Mouse (Mus musculus): ENCODE measurements around the gene Krtap28-13. TPM values are rescaled to one million over a fixed set of nuclear protein-coding genes. Genes with fewer than 3 reads are reported as not detected.

Gene Krtap28-13
- total RNA-seq (2021): not detected
- long read RNA-seq, experiment 1: 0 reads
- long read RNA-seq, experiment 2: 0 reads

DNA sequence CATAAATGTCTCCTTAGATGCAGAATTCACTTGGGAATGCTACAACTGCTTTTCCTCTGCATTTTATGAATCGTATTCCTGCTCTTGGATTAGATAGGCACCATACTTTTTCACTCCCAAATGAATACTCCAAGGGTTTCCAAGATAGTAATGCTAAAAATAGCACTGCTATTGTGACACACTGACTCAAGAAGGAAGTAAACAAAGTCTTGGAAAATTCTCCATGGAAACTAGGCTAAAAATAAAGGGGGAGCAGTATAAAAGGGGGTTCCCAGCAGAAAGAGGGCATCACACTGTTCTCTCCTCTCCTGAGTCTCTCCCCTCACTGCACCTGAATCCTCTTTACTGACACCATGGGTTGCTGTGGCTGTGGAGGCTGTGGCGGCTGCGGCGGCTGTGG is at the start of gene Krtap28-13:
TSS of gene Krtap28-13 (plus strand) at position 288 of the 400 bp plus-strand sequence.
- DNase-seq (ENCODE audit: low spot score): no peak

DNA sequence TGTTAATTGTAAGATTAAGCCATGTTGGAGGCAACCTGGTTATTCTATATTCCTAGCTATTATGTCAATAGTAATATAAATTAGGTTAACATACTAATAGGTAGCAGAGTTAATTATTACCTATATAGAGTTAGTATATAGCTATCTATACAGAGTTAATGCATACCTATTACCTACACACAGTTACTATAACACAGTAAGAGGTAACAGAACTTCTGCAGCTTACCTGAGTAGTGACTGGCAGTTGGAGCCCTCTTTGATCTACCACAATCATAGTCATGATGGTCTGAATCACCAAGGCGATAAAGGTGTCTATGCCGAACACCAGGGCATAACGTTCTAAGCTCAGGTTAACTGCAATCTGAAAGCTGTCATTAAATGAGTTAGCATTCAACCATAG is 46.3 kb upstream of the Krtap28-13 start:
- DNase-seq (ENCODE audit: low spot score): no peak

- DNase-seq (ENCODE audit: low spot score): no peak
Observed at GRCm38 (mm10) chr1:83015329-83015879, 45.3 kb upstream of the Krtap28-13 start.

- DNase-seq (ENCODE audit: low spot score): no peak
Observed at GRCm38 (mm10) chr1:83016556-83016955, 44.2 kb upstream of the Krtap28-13 start.

DNA sequence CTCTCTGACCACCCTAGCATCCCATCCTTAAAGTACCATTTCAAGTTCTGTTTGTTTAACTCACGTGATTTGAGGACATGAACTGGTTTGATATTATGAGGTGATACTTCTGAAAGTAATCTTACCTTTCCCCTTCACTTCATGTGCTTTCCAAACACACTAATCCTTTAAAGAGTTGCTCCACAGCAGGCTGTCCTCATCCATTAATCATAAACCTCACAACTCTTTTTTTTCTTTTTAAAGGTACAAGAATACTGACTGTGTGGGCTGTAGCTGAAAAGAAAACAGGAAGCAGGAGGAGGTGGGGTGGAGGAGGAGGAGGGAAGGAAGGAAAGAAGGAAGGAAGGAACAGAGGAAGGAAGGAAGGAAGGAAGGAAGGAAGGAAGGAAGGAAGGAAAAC is 28.8 kb upstream of the Krtap28-13 start:
- DNase-seq (ENCODE audit: low spot score): no peak

- DNase-seq (ENCODE audit: low spot score): no peak
Observed at GRCm38 (mm10) chr1:83032508-83032907, 28.2 kb upstream of the Krtap28-13 start.

DNA sequence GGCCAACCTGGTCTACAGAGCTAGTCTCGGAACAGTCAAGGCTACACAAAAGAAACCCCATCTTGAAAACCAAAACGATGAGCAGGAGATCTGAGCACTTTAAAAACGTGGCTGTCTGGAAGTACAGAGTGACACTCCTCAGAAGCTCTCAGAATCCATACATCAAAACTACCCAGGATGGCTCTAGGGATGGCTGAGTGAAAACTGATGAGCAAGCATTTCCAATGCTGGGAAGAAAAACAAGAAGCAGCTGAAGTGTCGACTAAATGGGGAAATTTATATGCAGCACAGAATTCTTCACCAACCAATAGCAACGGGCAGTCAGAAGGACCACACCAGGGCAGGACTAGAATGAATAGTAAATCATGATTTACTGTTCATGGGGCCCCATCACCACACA is 26.2 kb upstream of the Krtap28-13 start:
- no peak for DNase-seq (ENCODE audit: low spot score)

GRCm38 (mm10) chr1:83036892-83037667 is 23.6 kb upstream of the Krtap28-13 start:
- DNase-seq (ENCODE audit: low spot score): no peak

GRCm38 (mm10) chr1:83038109-83038672 is 22.5 kb upstream of the Krtap28-13 start, which contains the start of gene Slc19a3:
Gene Slc19a3 (minus strand): TSS chr1:83038448.
- DNase-seq (ENCODE audit: low spot score): peak; percentile 2

- DNase-seq (ENCODE audit: low spot score): no peak
Observed at GRCm38 (mm10) chr1:83039080-83039479, 21.6 kb upstream of the Krtap28-13 start.

DNA sequence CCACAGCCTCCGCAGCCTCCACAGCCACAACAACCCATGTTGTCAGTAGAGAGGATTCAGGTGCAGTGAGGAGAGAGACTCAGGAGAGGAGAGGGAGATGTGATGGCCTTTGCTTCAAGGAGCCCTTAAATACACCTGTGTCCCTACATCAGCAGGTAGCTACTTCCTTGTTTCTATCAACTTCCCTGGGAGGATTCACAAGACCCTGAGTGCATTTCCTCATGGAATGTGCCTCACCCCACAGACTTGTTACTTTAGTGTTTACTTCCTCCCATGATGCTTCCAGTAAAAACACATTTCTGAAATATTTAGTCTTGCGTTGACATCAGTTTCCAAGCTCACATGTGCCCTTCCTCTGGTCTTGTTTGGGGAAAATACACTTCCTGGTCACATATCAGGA is 18.4 kb upstream of the Krtap28-13 start, which contains the start of gene Krtap28-10:
TSS of gene Krtap28-10 (minus strand) at position 101 of the 400 bp plus-strand sequence.
- no peak for DNase-seq (ENCODE audit: low spot score)

GRCm38 (mm10) chr1:83044882-83045427 is 15.8 kb upstream of the Krtap28-13 start, which contains the start of gene Gm47969:
Gene Gm47969 (plus strand): TSS chr1:83044932.
- DNase-seq (ENCODE audit: low spot score): no peak

DNA sequence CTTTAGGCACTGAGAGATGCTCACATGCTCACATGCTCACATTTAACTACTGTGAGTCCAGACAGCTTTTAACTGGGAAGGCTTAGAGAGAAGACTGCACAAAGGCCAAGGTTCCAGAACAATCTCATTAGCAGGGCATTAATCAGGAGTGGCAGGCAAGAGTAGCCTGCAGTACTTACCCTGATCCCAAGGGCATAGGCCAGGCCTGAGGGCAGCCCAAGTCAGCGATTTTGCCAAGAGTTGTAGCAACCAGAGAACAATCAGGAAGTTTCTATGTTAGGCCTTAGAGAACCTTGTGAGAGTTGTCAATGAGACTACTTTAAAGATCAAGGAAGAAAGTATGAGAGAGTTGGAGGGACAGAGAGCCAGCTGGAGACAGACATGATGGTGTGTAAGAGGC is 2.2 kb upstream of the Krtap28-13 start:
- no peak for DNase-seq (ENCODE audit: low spot score)

DNA sequence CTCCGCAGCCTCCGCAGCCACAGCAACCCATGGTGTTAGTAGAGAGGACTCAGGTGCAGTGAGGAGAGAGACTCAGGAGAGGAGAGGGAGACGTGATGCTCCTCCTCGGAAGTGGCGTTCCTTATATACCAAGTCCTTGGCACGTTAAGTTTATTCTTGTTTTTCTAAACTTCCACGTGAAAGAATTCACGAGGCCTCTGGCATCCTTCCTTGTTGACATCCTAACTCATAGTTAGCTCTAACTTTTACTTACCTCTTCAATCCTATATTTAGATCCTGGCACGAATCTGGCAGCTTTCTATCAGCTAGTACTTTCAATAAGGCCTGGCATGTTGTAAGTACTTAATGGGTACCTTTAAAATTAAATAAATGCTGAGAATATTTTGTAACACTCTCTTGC is 1.5 kb upstream of the Krtap28-13 start, which contains the start of gene A030005K14Rik:
TSS of gene A030005K14Rik (minus strand) at position 101 of the 400 bp plus-strand sequence.
- no peak for DNase-seq (ENCODE audit: low spot score)

- DNase-seq (ENCODE audit: low spot score): peak; percentile 5
Observed at GRCm38 (mm10) chr1:83064851-83065250, 4.1 kb downstream of the Krtap28-13 start.

DNA sequence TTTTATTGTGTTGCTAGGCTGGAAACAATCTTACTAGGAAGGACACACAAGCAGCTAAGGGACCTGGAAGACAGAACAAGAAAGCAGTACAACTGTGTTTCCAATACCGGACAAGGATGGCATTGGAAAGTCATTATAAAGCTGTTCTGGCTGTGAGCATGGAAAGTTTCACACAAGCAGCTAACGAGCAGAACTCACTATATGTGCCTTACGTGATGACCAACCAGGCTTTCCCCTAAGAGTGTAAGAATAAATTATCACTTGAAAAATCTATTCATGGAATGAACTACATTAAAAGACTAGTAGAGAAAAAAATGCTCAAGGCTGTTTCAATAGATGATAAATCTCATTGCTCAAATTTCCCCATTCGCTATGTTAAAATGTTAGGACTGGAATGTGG is 5.8 kb downstream of the Krtap28-13 start:
- no peak for DNase-seq (ENCODE audit: low spot score)

DNA sequence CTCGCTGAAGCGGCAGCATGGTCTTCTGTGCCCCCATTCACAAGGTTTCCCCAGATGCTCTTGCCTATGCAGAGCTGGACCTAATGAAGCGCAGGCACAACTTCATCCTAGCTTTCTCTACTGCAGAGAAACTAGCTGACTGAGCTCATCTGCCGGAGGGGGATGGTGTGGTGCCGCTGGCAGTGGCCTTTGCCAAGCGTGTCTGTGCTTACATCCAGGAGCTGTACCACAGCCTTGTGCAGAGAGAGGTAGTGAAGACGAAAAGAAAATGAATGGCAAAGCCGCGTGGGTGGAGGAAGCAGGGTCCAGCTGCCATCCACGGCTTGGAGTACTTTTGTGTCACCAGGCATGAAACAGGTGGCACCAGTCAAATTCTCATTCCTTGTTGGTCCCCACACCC is 6.5 kb downstream of the Krtap28-13 start:
- DNase-seq (ENCODE audit: low spot score): no peak

DNA sequence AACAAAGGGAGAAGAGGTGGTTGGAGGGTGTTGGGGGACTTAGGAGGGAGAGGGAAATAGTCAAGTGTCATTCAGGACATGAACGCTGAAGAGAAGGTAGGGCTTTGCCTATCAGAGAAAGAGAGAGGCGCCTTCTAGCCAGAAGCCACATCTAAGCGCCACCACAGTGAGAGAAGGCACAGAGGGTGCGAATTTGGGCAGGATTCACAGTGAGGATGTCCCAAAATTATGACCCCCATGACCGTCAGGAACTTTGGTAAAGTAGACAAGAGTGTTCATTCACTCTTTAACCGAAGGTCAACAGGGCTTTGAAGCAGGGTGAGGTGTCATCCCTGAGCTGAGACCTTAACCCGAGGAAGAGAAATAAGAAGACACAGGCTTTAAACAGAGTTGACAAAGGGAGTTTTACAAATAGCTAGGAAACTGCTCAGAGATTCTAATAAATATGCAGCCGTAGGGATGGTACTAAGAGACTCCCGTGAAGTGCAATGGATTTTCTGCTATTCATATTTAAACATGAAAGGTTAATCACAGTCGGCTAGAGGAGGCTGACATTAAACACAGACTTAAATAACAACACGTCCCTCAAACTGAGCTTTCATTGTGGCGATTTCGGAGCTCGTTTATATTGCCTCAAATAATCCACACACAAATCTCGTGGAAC is 14.9 kb downstream of the Krtap28-13 start:
- no peak for DNase-seq (ENCODE audit: low spot score)

DNA sequence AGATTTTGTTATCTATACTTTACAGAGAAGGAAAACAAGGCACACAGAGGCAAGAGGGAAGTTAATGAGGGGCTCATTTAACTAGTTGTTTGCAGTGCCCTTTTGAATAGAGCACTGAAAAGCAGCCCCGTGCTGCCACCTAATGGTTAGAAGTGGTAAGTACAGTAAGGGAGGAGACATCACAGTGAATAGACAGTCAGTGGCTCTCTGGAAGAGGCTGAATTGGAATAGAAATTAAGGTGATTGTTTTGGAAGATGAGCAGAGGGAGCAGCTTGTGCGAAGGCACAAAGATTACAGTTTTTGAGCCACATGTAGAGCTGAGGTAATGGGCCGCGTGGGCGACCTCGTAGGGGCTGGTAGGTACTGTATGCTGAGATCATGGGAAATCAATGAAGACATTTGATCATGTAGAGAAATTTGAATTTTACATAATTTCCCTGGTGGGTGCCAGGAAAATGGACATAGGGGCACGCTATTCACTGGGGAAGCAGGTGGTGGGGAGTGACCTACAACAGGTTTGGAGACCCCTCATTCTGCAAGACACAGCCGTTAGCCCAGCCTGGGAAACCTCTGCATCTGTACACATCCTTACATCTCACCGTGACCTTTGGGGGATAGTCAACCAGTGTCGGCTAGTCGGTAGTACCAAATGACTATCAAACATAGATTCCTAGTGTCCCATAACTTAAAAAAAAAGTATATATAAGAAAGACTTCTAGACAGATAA is 15.6 kb downstream of the Krtap28-13 start:
- no peak for DNase-seq (ENCODE audit: low spot score)

- DNase-seq (ENCODE audit: low spot score): no peak
Observed at GRCm38 (mm10) chr1:83077016-83077415, 16.3 kb downstream of the Krtap28-13 start.

DNA sequence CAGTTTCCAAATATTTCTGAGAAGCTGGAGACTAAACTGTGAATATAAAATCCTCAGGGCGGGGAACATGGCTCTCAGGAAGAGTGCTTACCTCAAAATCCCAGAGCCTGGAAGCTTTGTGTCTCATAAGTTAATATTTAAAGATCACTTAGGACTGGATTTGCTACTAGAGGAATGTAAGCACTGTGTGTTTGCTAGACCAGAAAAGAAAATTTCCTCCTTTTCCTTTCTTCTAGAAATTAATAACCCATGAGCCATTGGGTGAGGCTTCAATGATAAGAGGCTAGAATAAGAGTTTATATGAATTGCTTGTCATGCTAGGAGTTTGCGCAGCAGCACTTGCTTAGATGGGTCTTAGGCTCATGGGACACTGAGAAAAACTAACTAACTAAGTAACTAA is 24.1 kb downstream of the Krtap28-13 start:
- DNase-seq (ENCODE audit: low spot score): no peak

All from gastrocnemius, adult 18-20 months (tissue).